Mouse (Mus musculus): ENCODE measurements around the gene Cab39. TPM values are rescaled to one million over a fixed set of nuclear protein-coding genes. Genes with fewer than 3 reads are reported as not detected.

Gene Cab39
- polyA plus RNA-seq, 1 experiment from 2014 or later, result 21.9 TPM

Small RNA genes lying within 50 kb of the gene (microRNA-seq; reads per million reads assigned to microRNA genes)
- gene Gm25472, result not detected
- not detected for gene Mir8096

Other genes starting within 250 kb of the Cab39 start
- gene G530012D18Rik, start 217.8 kb upstream of the Cab39 start, polyA plus RNA-seq (2015; fragmentation: Nextera tagmentation; extraction: Ambion mirVana), result 0.38 TPM in 1 of 2 replicates, not detected in the other
- gene Sp110, start 194.6 kb upstream of the Cab39 start, polyA plus RNA-seq (2015; fragmentation: Nextera tagmentation; extraction: Ambion mirVana), result 3.1 and 7.8 TPM in 2 replicates
- 1.5 and 2.2 TPM in 2 replicates for gene Sp140, start 193.1 kb upstream of the Cab39 start, polyA plus RNA-seq (2015; fragmentation: Nextera tagmentation; extraction: Ambion mirVana)
- gene Sp100, start 143.5 kb upstream of the Cab39 start, polyA plus RNA-seq (2015; fragmentation: Nextera tagmentation; extraction: Ambion mirVana), result 3.3 and 4.8 TPM in 2 replicates
- 1.1 and 1.7 TPM in 2 replicates for gene A630001G21Rik, start 14.8 kb upstream of the Cab39 start, polyA plus RNA-seq (2015; fragmentation: Nextera tagmentation; extraction: Ambion mirVana)
- gene Itm2c, start 100.8 kb downstream of the Cab39 start, polyA plus RNA-seq (2015; fragmentation: Nextera tagmentation; extraction: Ambion mirVana), result 181 and 231 TPM in 2 replicates
- gene 4933407L21Rik, start 135.0 kb downstream of the Cab39 start, polyA plus RNA-seq (2015; fragmentation: Nextera tagmentation; extraction: Ambion mirVana), result 0.04 and 0.18 TPM in 2 replicates
- 0.06 and 0.08 TPM in 2 replicates for gene Gpr55, start 167.6 kb downstream of the Cab39 start, polyA plus RNA-seq (2015; fragmentation: Nextera tagmentation; extraction: Ambion mirVana)
- gene Spata3, start 223.4 kb downstream of the Cab39 start, polyA plus RNA-seq (2015; fragmentation: Nextera tagmentation; extraction: Ambion mirVana), result not detected in 2 replicates

Measured in heart, embryonic 15.5 days (tissue).